Mouse (Mus musculus): ENCODE data around the gene Dazap2. TPM values are rescaled to one million over a fixed set of nuclear protein-coding genes. Genes with fewer than 3 reads are reported as not detected.
"Not testable (repeated sequence)": the region's sequence is repeated elsewhere in the genome, so short reads cannot be mapped to it uniquely, and the experiment has no call there.

Gene Dazap2
- polyA plus RNA-seq, 1 experiment, result 612 TPM

- Histone ChIP-seq H3K27me3 (ENCODE audit: control insufficient read depth, insufficient read depth, low read length) (no peaks in the 10 kb centered on the region), H3K4me3 (ENCODE audit: extremely low read depth, insufficient read depth, insufficient read length) (peak overlapping the region; percentile 91), H3K36me3 (ENCODE audit: control insufficient read depth, insufficient read depth, low read length) (peaks cover 26% of the 10 kb centered on the region), H3K4me1 (ENCODE audit: control insufficient read depth, insufficient read depth, insufficient read length) (peaks cover 5% of the 10 kb centered on the region), H3K27ac (ENCODE audit: insufficient read depth, low read length) (peak overlapping the region; percentile 91)
- WGBS, result 1% methylated on average over 19 of the region's 19 CpGs
- peak in 1 of 2 experiments; percentile 18 for DNase-seq (ENCODE audit: low read depth in 1 of 2, low spot score in 2 of 2)
- TF ChIP-seq CTCF (IDR thresholded peaks at IDR 0.05; ENCODE audit: extremely low read depth, insufficient read depth, insufficient read length, insufficient replicate concordance) (no peak), POLR2A (IDR thresholded peaks at IDR 0.05; ENCODE audit: low read depth, low read length) (no peak)
Measured at GRCm38 (mm10) chr15:100616221-100616620, 1.1 kb downstream of the Dazap2 start.

GRCm38 (mm10) chr15:100619200-100619599, 4.1 kb downstream of the Dazap2 start:
- H3K4me1 ChIP-seq (ENCODE audit: control insufficient read depth, insufficient read depth, insufficient read length), result peaks cover 13% of the 10 kb centered on the region
- TF ChIP-seq CTCF (IDR thresholded peaks at IDR 0.05; ENCODE audit: extremely low read depth, insufficient read depth, insufficient read length, insufficient replicate concordance), result no peak
- TF ChIP-seq POLR2A (IDR thresholded peaks at IDR 0.05; ENCODE audit: low read depth, low read length), result no peak
- no peak overlapping the region for H3K4me3 ChIP-seq (ENCODE audit: extremely low read depth, insufficient read depth, insufficient read length)
- DNase-seq (ENCODE audit: low read depth in 1 of 2, low spot score in 2 of 2), result no peak
- 56% methylated on average over 7 of the region's 7 CpGs for WGBS
- no peaks in the 10 kb centered on the region for H3K27me3 ChIP-seq (ENCODE audit: control insufficient read depth, insufficient read depth, low read length)
- no peak overlapping the region for H3K27ac ChIP-seq (ENCODE audit: insufficient read depth, low read length)
- peaks cover 26% of the 10 kb centered on the region for H3K36me3 ChIP-seq (ENCODE audit: control insufficient read depth, insufficient read depth, low read length)

GRCm38 (mm10) chr15:100621671-100622070, 6.5 kb downstream of the Dazap2 start:
- H3K27me3 ChIP-seq (ENCODE audit: control insufficient read depth, insufficient read depth, low read length); H3K4me1 ChIP-seq (ENCODE audit: control insufficient read depth, insufficient read depth, insufficient read length); H3K4me3 ChIP-seq (ENCODE audit: extremely low read depth, insufficient read depth, insufficient read length); DNase-seq (ENCODE audit: low read depth in 1 of 2, low spot score in 2 of 2): not testable (repeated sequence)
- peak overlapping the region; percentile 26; the same call in 1 of the 2 replicates for H3K27ac ChIP-seq (ENCODE audit: insufficient read depth, low read length)
- H3K36me3 ChIP-seq (ENCODE audit: control insufficient read depth, insufficient read depth, low read length), result peaks cover 26% of the 10 kb centered on the region
- 69% methylated on average over 9 of the region's 9 CpGs for WGBS

- WGBS, result 16% methylated on average over 7 of the region's 7 CpGs
Measured at GRCm38 (mm10) chr15:100622164-100622563, 7.0 kb downstream of the Dazap2 start.

GRCm38 (mm10) chr15:100623754-100624153, 8.6 kb downstream of the Dazap2 start:
- Histone ChIP-seq H3K4me3 (ENCODE audit: extremely low read depth, insufficient read depth, insufficient read length) (no peak overlapping the region), H3K27me3 (ENCODE audit: control insufficient read depth, insufficient read depth, low read length) (no peaks in the 10 kb centered on the region), H3K36me3 (ENCODE audit: control insufficient read depth, insufficient read depth, low read length) (peaks cover 15% of the 10 kb centered on the region), H3K27ac (ENCODE audit: insufficient read depth, low read length) (no peak overlapping the region), H3K4me1 (ENCODE audit: control insufficient read depth, insufficient read depth, insufficient read length) (peaks cover 8% of the 10 kb centered on the region; the same call in 1 of the 2 replicates)
- DNase-seq (ENCODE audit: low read depth in 1 of 2, low spot score in 2 of 2), result no peak
- TF ChIP-seq CTCF (IDR thresholded peaks at IDR 0.05; ENCODE audit: extremely low read depth, insufficient read depth, insufficient read length, insufficient replicate concordance) (no peak), POLR2A (IDR thresholded peaks at IDR 0.05; ENCODE audit: low read depth, low read length) (no peak)
- WGBS, result 88% methylated on average over 9 of the region's 9 CpGs

More at GRCm38 (mm10) chr15:100622164-100622563, 7.0 kb downstream of the Dazap2 start:
- TF ChIP-seq POLR2A (IDR thresholded peaks at IDR 0.05; ENCODE audit: low read depth, low read length), result no peak
- TF ChIP-seq CTCF (IDR thresholded peaks at IDR 0.05; ENCODE audit: extremely low read depth, insufficient read depth, insufficient read length, insufficient replicate concordance), result no peak
- H3K36me3 ChIP-seq (ENCODE audit: control insufficient read depth, insufficient read depth, low read length), result peaks cover 24% of the 10 kb centered on the region
- no peak for DNase-seq (ENCODE audit: low read depth in 1 of 2, low spot score in 2 of 2)
- peak overlapping the region; percentile 55 for H3K27ac ChIP-seq (ENCODE audit: insufficient read depth, low read length)
- no peak overlapping the region for H3K4me3 ChIP-seq (ENCODE audit: extremely low read depth, insufficient read depth, insufficient read length)
- H3K4me1 ChIP-seq (ENCODE audit: control insufficient read depth, insufficient read depth, insufficient read length), result peaks cover 8% of the 10 kb centered on the region; the same call in 1 of the 2 replicates
- no peaks in the 10 kb centered on the region for H3K27me3 ChIP-seq (ENCODE audit: control insufficient read depth, insufficient read depth, low read length)

GRCm38 (mm10) chr15:100624435-100624834, 9.3 kb downstream of the Dazap2 start:
- no peak for TF ChIP-seq CTCF (IDR thresholded peaks at IDR 0.05; ENCODE audit: extremely low read depth, insufficient read depth, insufficient read length, insufficient replicate concordance)
- no peak for TF ChIP-seq POLR2A (IDR thresholded peaks at IDR 0.05; ENCODE audit: low read depth, low read length)
- Histone ChIP-seq H3K4me3 (ENCODE audit: extremely low read depth, insufficient read depth, insufficient read length) (no peak overlapping the region), H3K27ac (ENCODE audit: insufficient read depth, low read length) (no peak overlapping the region), H3K27me3 (ENCODE audit: control insufficient read depth, insufficient read depth, low read length) (no peaks in the 10 kb centered on the region), H3K4me1 (ENCODE audit: control insufficient read depth, insufficient read depth, insufficient read length) (peaks cover 8% of the 10 kb centered on the region; the same call in 1 of the 2 replicates), H3K36me3 (ENCODE audit: control insufficient read depth, insufficient read depth, low read length) (peaks cover 10% of the 10 kb centered on the region)
- no peak for DNase-seq (ENCODE audit: low read depth in 1 of 2, low spot score in 2 of 2)
- WGBS, result 91% methylated on average over 3 of the region's 3 CpGs

- H3K36me3 ChIP-seq (ENCODE audit: control insufficient read depth, insufficient read depth, low read length), result no peaks in the 10 kb centered on the region
- no peak overlapping the region for H3K4me3 ChIP-seq (ENCODE audit: extremely low read depth, insufficient read depth, insufficient read length)
- 64% methylated on average over 10 of the region's 10 CpGs for WGBS
- H3K27me3 ChIP-seq (ENCODE audit: control insufficient read depth, insufficient read depth, low read length), result no peaks in the 10 kb centered on the region
- no peak for TF ChIP-seq POLR2A (IDR thresholded peaks at IDR 0.05; ENCODE audit: low read depth, low read length)
- no peak for TF ChIP-seq CTCF (IDR thresholded peaks at IDR 0.05; ENCODE audit: extremely low read depth, insufficient read depth, insufficient read length, insufficient replicate concordance)
- no peak for DNase-seq (ENCODE audit: low read depth in 1 of 2, low spot score in 2 of 2)
- peaks cover 9% of the 10 kb centered on the region; the same call in 1 of the 2 replicates for H3K4me1 ChIP-seq (ENCODE audit: control insufficient read depth, insufficient read depth, insufficient read length)
- H3K27ac ChIP-seq (ENCODE audit: insufficient read depth, low read length), result no peak overlapping the region
Measured at GRCm38 (mm10) chr15:100627287-100627686, 12.1 kb downstream of the Dazap2 start.

All from spleen, adult 2 months (tissue).